Mouse (Mus musculus) small intestine, adult 2 months (tissue): Measurements from ENCODE around the gene Tns1.

Experiments
- CTCF ChIP-seq: fragments of 200-500 bp; IDR thresholded peaks from 2 replicates; pipeline ENCODE4 v1.5.1; 2012; ENCODE audit warnings: low read depth, mild to moderate bottlenecking, control low read depth, inconsistent platforms, low read length, moderate library complexity, mixed read lengths; ENCODE audit not compliant: insufficient replicate concordance, insufficient read length; ENCODE audit errors: extremely low read depth
- POLR2A ChIP-seq: fragments of 200-500 bp; IDR thresholded peaks from 2 replicates; pipeline ENCODE4 v1.6.1; 2012; ENCODE audit warnings: low read depth, mild to moderate bottlenecking, control low read depth, inconsistent platforms, low read length, moderate library complexity

- TF ChIP-seq POLR2A, result no peak
- no peak for TF ChIP-seq CTCF
Observed at GRCm38 (mm10) chr1:74015513-74016234, 108.6 kb downstream of the Tns1 start.
